Mouse (Mus musculus) limb, embryonic 14.5 days (tissue): Measurements from ENCODE around the gene Jazf1. TPM values are rescaled to one million over a fixed set of nuclear protein-coding genes. Genes with fewer than 3 reads are reported as not detected.

ENCODE experiments used
- ATAC-seq: fragments of 200-750 bp; cut with Nextera tagmentation; 2 replicates; pipeline ENCODE4 v1.8.0; 2017; ENCODE audit warnings: low read depth, moderate number of reproducible peaks, moderate TSS enrichment; ENCODE audit not compliant: low FRiP score
- DNase-seq: peaks from one replicate; pipeline ENCODE4 v3.0.0-alpha.2; 2015; ENCODE audit warnings: low spot score
- H3K27ac ChIP-seq: fragments of 300-500 bp; sonication (generic); replicated peaks from 2 replicates; pipeline ENCODE4 v1.5.1; 2014; ENCODE audit warnings: low read depth, mild to moderate bottlenecking, low read length, moderate library complexity, mixed read lengths
- H3K27me3 ChIP-seq: fragments of 300-500 bp; sonication (generic); 2 replicates; pipeline ENCODE4 v1.6.1; 2014; ENCODE audit warnings: low read length, mixed read lengths; ENCODE audit not compliant: control insufficient read depth, insufficient read depth
- H3K36me3 ChIP-seq: fragments of 300-500 bp; sonication (generic); 2 replicates; pipeline ENCODE4 v1.6.1; 2014; ENCODE audit warnings: mild to moderate bottlenecking, low read length, moderate library complexity, mixed read lengths; ENCODE audit not compliant: control insufficient read depth, insufficient read depth
- H3K4me1 ChIP-seq: fragments of 300-500 bp; sonication (generic); 2 replicates; pipeline ENCODE4 v1.6.1; 2014; ENCODE audit warnings: antibody characterized with exemption, low read length, mixed read lengths; ENCODE audit not compliant: control insufficient read depth, insufficient read depth
- H3K4me2 ChIP-seq: fragments of 300-500 bp; sonication (generic); replicated peaks from 2 replicates; pipeline ENCODE4 v1.6.1; 2014; ENCODE audit warnings: low read depth, mild to moderate bottlenecking, low read length, moderate library complexity; ENCODE audit not compliant: severe bottlenecking
- H3K4me3 ChIP-seq: fragments of 300-500 bp; sonication (generic); replicated peaks from 2 replicates; pipeline ENCODE4 v1.5.1; 2014; ENCODE audit warnings: low read length
- H3K9ac ChIP-seq: fragments of 300-500 bp; sonication (generic); 2 replicates; pipeline ENCODE4 v1.6.1; 2014; ENCODE audit warnings: mild to moderate bottlenecking, low read depth, low read length, moderate library complexity; ENCODE audit not compliant: severe bottlenecking
- H3K9me3 ChIP-seq: fragments of 300-500 bp; sonication (generic); 2 replicates; pipeline ENCODE4 v1.6.1; 2016; ENCODE audit warnings: low read length; ENCODE audit not compliant: control insufficient read depth
- POLR2A ChIP-seq: fragments of 200-500 bp; IDR thresholded peaks from 2 replicates; pipeline ENCODE4 v1.8.0; 2012; ENCODE audit warnings: inconsistent platforms, mild to moderate bottlenecking, moderate library complexity, borderline replicate concordance; ENCODE audit not compliant: insufficient read depth, insufficient read length; ENCODE audit errors: extremely low read depth
- WGBS: fragments of 180-500 bp; shearing (Covaris S2); extraction: QIAGEN DNeasy Blood & Tissue Kit; methylation state at CpG from one replicate; pipeline ENCODE4 v1.1.7; 2014; 5-methylcytosine and 5-hydroxymethylcytosine counted together
- polyA plus RNA-seq, 2 experiments: library from polyadenylated mRNA; depleted of rRNA in 1 of 2; stranded (reverse) in 1 of 2; unstranded in 1 of 2; fragments of >200 nt; fragmentation: Nextera tagmentation in 1 of 2; extraction: Ambion mirVana in 1 of 2; gene quantifications; 2 replicates each; pipeline versions ENCODE4 v1.2.1 to v1.2.3; 2012 to 2014

Jazf1 gene
- polyA plus RNA-seq, 2 experiments: 13.2 to 22.0 TPM

DNA sequence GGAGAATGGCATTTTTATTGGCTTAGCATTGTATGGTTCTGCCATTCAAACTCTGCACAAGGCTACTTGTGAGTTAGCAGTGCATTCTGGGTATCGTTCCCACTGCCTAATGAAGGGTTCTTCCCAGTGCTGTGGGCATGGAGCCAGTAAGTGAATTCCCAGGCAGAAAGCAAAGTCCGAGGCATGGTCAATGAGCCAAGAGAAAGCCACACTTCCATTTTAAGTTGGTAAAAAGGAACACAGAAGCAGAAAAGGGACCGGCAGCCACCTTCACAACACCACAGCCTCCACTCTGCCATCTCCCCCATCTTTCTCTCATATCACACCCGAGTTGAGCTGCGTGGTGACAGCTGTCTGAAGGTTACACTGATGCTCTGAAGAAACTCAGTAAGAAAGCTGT is 217.4 kb downstream of the Jazf1 start:
- no peaks in the 10 kb centered on the region for H3K36me3 ChIP-seq
- no peak overlapping the region for H3K9ac ChIP-seq
- peak; percentile 60 for ATAC-seq
- DNase-seq: peak; percentile 68
- H3K4me1 ChIP-seq: peaks cover 51% of the 10 kb centered on the region
- H3K27me3 ChIP-seq: no peaks in the 10 kb centered on the region
- TF ChIP-seq POLR2A: no peak
- H3K9me3 ChIP-seq: no peaks in the 10 kb centered on the region
- no peak overlapping the region for H3K4me2 ChIP-seq
- H3K4me3 ChIP-seq: no peak overlapping the region
- peak overlapping the region; percentile 74 for H3K27ac ChIP-seq
- 42% methylated on average over 5 of the region's 5 CpGs for WGBS

DNA sequence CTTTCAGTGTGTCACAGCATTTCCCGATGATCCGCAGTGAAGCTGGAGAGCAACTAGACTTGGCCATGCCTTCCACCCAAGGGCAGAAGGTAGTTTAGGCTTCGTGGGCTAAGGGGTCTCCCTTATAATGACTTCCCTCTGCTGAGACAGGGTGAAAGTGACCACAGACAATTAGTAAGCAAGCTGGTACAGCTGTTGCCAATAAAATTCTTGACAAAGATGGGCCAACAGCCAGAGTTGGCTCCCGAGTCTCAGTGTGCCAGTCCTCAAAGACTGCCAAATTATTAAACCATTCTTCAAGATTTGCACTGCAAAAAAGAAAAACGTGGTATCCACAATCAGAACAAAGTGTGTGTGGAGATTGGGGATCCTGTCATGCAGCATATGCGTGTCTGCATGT is 220.2 kb downstream of the Jazf1 start:
- DNase-seq: no peak
- H3K9me3 ChIP-seq: no peaks in the 10 kb centered on the region
- no peak for ATAC-seq
- H3K27ac ChIP-seq: no peak overlapping the region
- H3K27me3 ChIP-seq: no peaks in the 10 kb centered on the region
- H3K36me3 ChIP-seq: no peaks in the 10 kb centered on the region
- WGBS: 54% methylated on average over 6 of the region's 6 CpGs
- no peak overlapping the region for H3K9ac ChIP-seq
- no peak overlapping the region for H3K4me3 ChIP-seq
- no peak overlapping the region for H3K4me2 ChIP-seq
- peaks cover 32% of the 10 kb centered on the region for H3K4me1 ChIP-seq
- no peak for TF ChIP-seq POLR2A

DNA sequence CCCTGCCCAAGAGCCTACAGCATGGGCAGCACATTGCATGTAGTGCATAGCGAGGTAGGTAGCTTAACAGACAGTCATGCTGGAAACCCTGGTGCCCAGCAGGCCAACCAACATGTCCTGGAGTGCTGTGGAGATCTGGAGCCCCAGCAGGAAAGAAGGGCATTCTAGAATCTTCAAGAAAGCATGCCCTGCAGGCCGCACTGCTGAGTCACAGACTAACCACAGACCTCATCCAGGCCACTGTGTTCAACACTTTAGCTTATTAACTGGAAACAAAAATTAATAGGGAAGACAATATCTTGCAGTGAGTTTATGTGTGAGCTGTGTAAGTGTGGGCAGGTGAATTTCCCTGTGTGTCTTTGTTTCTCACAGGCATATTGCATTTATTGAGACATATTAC is 222.1 kb downstream of the Jazf1 start:
- H3K9ac ChIP-seq: no peak overlapping the region
- H3K4me1 ChIP-seq: peaks cover 22% of the 10 kb centered on the region
- no peak overlapping the region for H3K4me2 ChIP-seq
- no peak for TF ChIP-seq POLR2A
- ATAC-seq (no peak), DNase-seq (no peak)
- no peak overlapping the region for H3K4me3 ChIP-seq
- no peaks in the 10 kb centered on the region for H3K27me3 ChIP-seq
- no peak overlapping the region for H3K27ac ChIP-seq
- H3K36me3 ChIP-seq: no peaks in the 10 kb centered on the region
- no peaks in the 10 kb centered on the region for H3K9me3 ChIP-seq
- 85% methylated on average over 2 of the region's 2 CpGs for WGBS

DNA sequence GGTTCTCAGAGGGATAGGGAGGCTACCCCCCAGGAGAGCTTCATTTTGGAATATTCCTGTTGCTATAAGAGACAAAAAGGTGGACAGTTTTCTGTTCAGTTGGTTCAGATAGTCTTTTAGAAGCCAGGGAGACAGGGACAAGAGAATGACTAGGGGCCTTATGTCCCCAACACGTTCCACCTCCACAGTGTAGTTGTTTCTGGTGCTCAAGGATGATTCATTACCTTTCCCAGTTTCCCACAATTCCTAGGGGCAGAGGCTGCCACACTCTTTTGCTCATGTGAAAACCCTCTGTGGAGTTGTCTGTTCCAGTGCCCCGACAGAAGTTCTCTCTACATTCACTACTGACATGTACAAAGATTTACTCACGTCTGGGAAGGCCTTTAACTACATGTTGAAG is 223.7 kb downstream of the Jazf1 start:
- no peak for TF ChIP-seq POLR2A

DNA sequence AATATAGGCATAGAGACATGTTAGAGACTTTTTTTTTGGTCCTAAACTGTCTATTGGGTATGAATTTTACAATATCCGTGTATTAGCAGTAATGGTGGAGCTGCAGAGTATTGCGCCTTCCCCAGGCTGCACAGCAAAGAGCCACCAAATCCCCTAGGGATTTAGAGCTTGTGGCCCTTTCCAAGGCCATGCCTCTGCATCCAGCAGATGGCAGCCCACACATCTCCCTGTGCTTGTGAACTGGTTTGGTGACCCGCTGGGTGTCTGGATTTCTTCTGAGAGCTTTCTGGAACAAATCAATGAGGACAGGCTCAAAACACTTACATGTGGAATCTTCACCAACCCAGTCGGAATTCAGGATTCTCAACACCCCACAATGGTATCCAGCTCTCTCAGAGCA is 225.4 kb downstream of the Jazf1 start:
- H3K4me3 ChIP-seq: no peak overlapping the region
- no peak for TF ChIP-seq POLR2A
- H3K4me2 ChIP-seq: no peak overlapping the region
- no peaks in the 10 kb centered on the region for H3K27me3 ChIP-seq
- no peak for ATAC-seq
- H3K4me1 ChIP-seq: peaks cover 32% of the 10 kb centered on the region
- no peak for DNase-seq
- H3K36me3 ChIP-seq: no peaks in the 10 kb centered on the region
- no peaks in the 10 kb centered on the region for H3K9me3 ChIP-seq
- no peak overlapping the region for H3K9ac ChIP-seq
- WGBS: 71% methylated on average over 4 of the region's 4 CpGs
- no peak overlapping the region for H3K27ac ChIP-seq

More for the DNA sequence above, 223.7 kb downstream of the Jazf1 start:
- Histone ChIP-seq H3K4me1 (peaks cover 21% of the 10 kb centered on the region), H3K27ac (no peak overlapping the region), H3K4me2 (no peak overlapping the region), H3K9me3 (no peaks in the 10 kb centered on the region), H3K36me3 (no peaks in the 10 kb centered on the region), H3K9ac (no peak overlapping the region), H3K4me3 (no peak overlapping the region), H3K27me3 (no peaks in the 10 kb centered on the region)
- ATAC-seq (no peak), DNase-seq (no peak)
- WGBS: 83% methylated on average over 3 of the region's 3 CpGs

DNA sequence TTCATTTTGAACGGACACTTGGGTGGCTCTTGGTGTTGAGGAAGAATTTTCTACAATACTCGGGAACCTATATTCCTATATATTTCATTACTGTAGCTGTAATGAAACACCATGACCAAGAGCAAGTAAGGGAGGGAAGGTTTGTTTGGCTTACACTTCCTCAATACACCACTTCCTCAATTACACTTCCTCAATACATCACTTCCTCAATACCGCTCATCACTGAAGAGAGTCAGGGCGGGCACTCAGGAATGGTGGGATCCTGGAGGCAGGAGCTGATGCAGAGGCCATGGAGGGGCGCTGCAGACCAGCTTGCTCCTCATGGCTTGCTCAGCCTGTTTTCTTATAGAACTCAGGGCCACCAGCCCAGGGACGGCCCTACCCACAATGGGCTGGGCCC is 225.8 kb downstream of the Jazf1 start:
- Histone ChIP-seq H3K36me3 (no peaks in the 10 kb centered on the region), H3K9ac (no peak overlapping the region), H3K4me2 (no peak overlapping the region), H3K9me3 (no peaks in the 10 kb centered on the region), H3K4me3 (no peak overlapping the region), H3K4me1 (peaks cover 37% of the 10 kb centered on the region), H3K27me3 (no peaks in the 10 kb centered on the region), H3K27ac (no peak overlapping the region)
- WGBS: 84% methylated on average over 6 of the region's 6 CpGs
- no peak for TF ChIP-seq POLR2A
- ATAC-seq: no peak
- no peak for DNase-seq
